17 mouse cellular contexts compared by ENCODE assay signal in genomic region chr13:38819526-38819925, GRCm38 (mm10).
"Had no signal": no experiment of that assay in that cellular context is flagged by ENCODE, and none has a peak within 500 bp of the region (broad histone marks: within the 10 kb centered on the region; RNA-seq: fewer than 3 reads in every experiment).

No protein-coding gene starts in this region.

- H3K9me3 ChIP-seq: lung, embryonic 15.5 days; midbrain, embryonic 13.5 days; midbrain, embryonic 15.5 days; neural tube, embryonic 12.5 days; stomach, embryonic 15.5 days had no signal

- H3K4me3 ChIP-seq: lung, embryonic 15.5 days; megakaryocyte, embryonic 14.5 days; midbrain, embryonic 13.5 days; midbrain, embryonic 15.5 days; neural tube, embryonic 12.5 days; stomach, embryonic 15.5 days had no signal

- ATAC-seq: lung, postnatal 0 days; midbrain, embryonic 13.5 days; midbrain, embryonic 15.5 days had no signal

- H3K27me3 ChIP-seq: lung, embryonic 15.5 days; megakaryocyte, embryonic 14.5 days; midbrain, embryonic 13.5 days; midbrain, embryonic 15.5 days; neural tube, embryonic 12.5 days; stomach, embryonic 15.5 days had no signal

- H3K4me1 ChIP-seq: lung, embryonic 15.5 days; megakaryocyte, embryonic 14.5 days; stomach, embryonic 15.5 days had no signal

- H3K36me3 ChIP-seq: lung, embryonic 15.5 days; midbrain, embryonic 13.5 days; midbrain, embryonic 15.5 days; neural tube, embryonic 12.5 days; stomach, embryonic 15.5 days had no signal

- H3K27ac ChIP-seq: lung, embryonic 15.5 days; macrophage; midbrain, embryonic 13.5 days; midbrain, embryonic 15.5 days; neural tube, embryonic 12.5 days; stomach, embryonic 15.5 days; stomach, postnatal 0 days had no signal

- H3K4me2 ChIP-seq: lung, embryonic 15.5 days; midbrain, embryonic 11.5 days; midbrain, embryonic 13.5 days; midbrain, embryonic 15.5 days; neural tube, embryonic 12.5 days; stomach, embryonic 15.5 days had no signal

- H3K9ac ChIP-seq: lung, embryonic 15.5 days; midbrain, embryonic 13.5 days; midbrain, embryonic 15.5 days; neural tube, embryonic 12.5 days; stomach, embryonic 15.5 days had no signal

- DNase-seq: lung, adult 2 months; lung, postnatal 14 days; lung, postnatal 36 days; right cerebral cortex, postnatal 14 days; thymus, adult 2 months; thymus, postnatal 25 days; thymus, postnatal 4 days had no signal
